Mouse (Mus musculus): Measurements from ENCODE around the gene Pcsk6. TPM values are rescaled to one million over a fixed set of nuclear protein-coding genes. Genes with fewer than 3 reads are reported as not detected.

The Pcsk6 gene
- total and polyA plus RNA-seq, 3 experiments, result 0.01 TPM; not detected in 2

DNA sequence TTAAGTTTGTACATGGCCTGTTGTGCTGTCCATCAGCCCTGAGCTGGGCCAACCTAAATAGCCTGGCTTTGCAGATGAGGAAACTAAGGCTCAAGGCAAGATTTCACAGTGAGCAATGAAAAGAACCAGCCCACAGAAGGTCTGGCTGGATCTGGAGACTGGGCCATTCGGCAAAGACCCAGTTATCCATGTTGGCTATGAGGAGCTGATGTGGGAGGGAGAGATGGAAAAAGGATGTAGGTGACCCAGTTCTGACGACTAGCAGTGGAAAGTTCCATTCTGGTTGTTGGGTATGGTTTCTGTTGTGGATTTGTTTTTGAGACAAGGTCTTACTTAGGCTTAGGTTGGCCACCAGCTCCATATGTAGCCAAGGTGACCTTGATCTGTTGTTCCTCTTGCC lies 226.5 kb downstream of the Pcsk6 start:
- Histone ChIP-seq H3K79me2 (ENCODE audit: control insufficient read depth, insufficient read depth, low read length, poor library complexity) (no peaks in the 10 kb centered on the region), H3K27ac (ENCODE audit: control insufficient read depth, low read depth, low read length) (no peak overlapping the region), H3K9me3 (replicated peaks; ENCODE audit: insufficient read depth, low read length) (no peaks in the 10 kb centered on the region), H3K4me3 (ENCODE audit: control insufficient read depth in 1 of 2, insufficient read depth in 1 of 2, low read depth in 2 of 2, low read length in 2 of 2) (no peak overlapping the region), H3K36me3 (ENCODE audit: control insufficient read depth in 1 of 2, insufficient read depth in 2 of 2, low read length in 2 of 2) (peaks cover 0 to 15% of the 10 kb centered on the region in 2 experiments; a peak in 2 of 4 replicates), H3K9ac (ENCODE audit: control insufficient read depth, low read depth, low read length, poor library complexity, severe bottlenecking) (no peak overlapping the region), H3K4me1 (ENCODE audit: control insufficient read depth in 1 of 2, insufficient read depth in 2 of 2, low read length in 2 of 2) (no peaks in the 10 kb centered on the region), H3K27me3 (ENCODE audit: control insufficient read depth in 1 of 2, insufficient read depth in 2 of 2, low read length in 2 of 2) (no peaks in the 10 kb centered on the region)
- no peak for DNase-seq (ENCODE audit: low read depth, low spot score)
- no peak for TF ChIP-seq EP300 (IDR thresholded peaks at IDR 0.05; ENCODE audit: low read depth in 1 of 2, low read length in 2 of 2)
- no peak for TF ChIP-seq GATA1 (IDR thresholded peaks at IDR 0.05; ENCODE audit: low read depth, low read length)
- TF ChIP-seq E2F4 (IDR thresholded peaks at IDR 0.05; ENCODE audit: borderline replicate concordance, low read depth, low read length), result no peak
- TF ChIP-seq MEF2A (IDR thresholded peaks at IDR 0.05; ENCODE audit: extremely low read depth, insufficient replicate concordance, low read depth, low read length, poor library complexity, severe bottlenecking), result no peak
- no peak for TF ChIP-seq TAL1 (IDR thresholded peaks at IDR 0.05; ENCODE audit: low read length)
- no peak for TF ChIP-seq POLR2AphosphoS2 (IDR thresholded peaks at IDR 0.05; ENCODE audit: low read length)
- no peak for TF ChIP-seq CTCF (IDR thresholded peaks at IDR 0.05 in 2 of 3, conservative IDR thresholded peaks at IDR 0.05 in 1 of 3; ENCODE audit: control insufficient read depth in 1 of 3, insufficient read depth in 1 of 3, low read depth in 2 of 3, low read length in 3 of 3, poor library complexity in 1 of 3, severe bottlenecking in 1 of 3)
- TF ChIP-seq POLR2AphosphoS5 (IDR thresholded peaks at IDR 0.05; ENCODE audit: borderline replicate concordance, low read depth, low read length), result no peak

DNA sequence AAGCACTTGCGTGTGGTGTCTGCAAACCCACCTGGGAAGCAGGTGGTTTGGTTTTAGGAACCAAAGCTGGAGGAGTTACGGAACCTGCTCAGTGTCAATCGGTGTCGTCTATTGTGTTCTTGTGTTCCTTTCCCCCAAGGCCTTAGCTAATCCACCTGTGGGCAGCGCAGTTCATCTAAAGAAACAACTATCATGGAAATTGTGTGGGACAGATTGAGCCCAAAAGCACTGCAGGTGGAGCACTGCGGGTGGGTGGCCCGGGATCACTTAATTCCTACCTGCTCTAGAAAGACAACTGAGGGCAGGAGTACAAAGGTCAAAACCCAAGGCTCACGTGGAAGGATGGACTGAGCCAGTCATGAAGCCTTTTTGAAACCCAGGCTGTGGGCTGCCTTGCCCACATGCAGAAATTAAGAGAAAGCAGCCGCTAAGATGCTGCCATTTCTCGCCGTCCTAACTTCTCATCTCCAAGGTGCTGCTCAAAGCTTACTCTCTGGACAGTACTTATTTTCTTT lies 229.2 kb downstream of the Pcsk6 start:
- Histone ChIP-seq H3K4me1 (ENCODE audit: control insufficient read depth in 1 of 2, insufficient read depth in 2 of 2, low read length in 2 of 2) (no peaks in the 10 kb centered on the region), H3K27me3 (ENCODE audit: control insufficient read depth in 1 of 2, insufficient read depth in 2 of 2, low read length in 2 of 2) (no peaks in the 10 kb centered on the region), H3K4me3 (ENCODE audit: control insufficient read depth in 1 of 2, insufficient read depth in 1 of 2, low read depth in 2 of 2, low read length in 2 of 2) (no peak overlapping the region), H3K36me3 (ENCODE audit: control insufficient read depth in 1 of 2, insufficient read depth in 2 of 2, low read length in 2 of 2) (peaks cover 0 to 8% of the 10 kb centered on the region in 2 experiments; a peak in 1 of 4 replicates), H3K27ac (ENCODE audit: control insufficient read depth, low read depth, low read length) (no peak overlapping the region), H3K79me2 (ENCODE audit: control insufficient read depth, insufficient read depth, low read length, poor library complexity) (no peaks in the 10 kb centered on the region), H3K9ac (ENCODE audit: control insufficient read depth, low read depth, low read length, poor library complexity, severe bottlenecking) (no peak overlapping the region), H3K9me3 (replicated peaks; ENCODE audit: insufficient read depth, low read length) (no peaks in the 10 kb centered on the region)
- no peak for TF ChIP-seq JUND (IDR thresholded peaks at IDR 0.05; ENCODE audit: low read depth, low read length)
- no peak for TF ChIP-seq ZC3H11A (IDR thresholded peaks at IDR 0.05; ENCODE audit: low read depth, low read length)
- no peak for TF ChIP-seq TBP (IDR thresholded peaks at IDR 0.05; ENCODE audit: low read depth, low read length)
- no peak for TF ChIP-seq GATA1 (IDR thresholded peaks at IDR 0.05; ENCODE audit: low read depth, low read length)
- no peak for TF ChIP-seq MYC (IDR thresholded peaks at IDR 0.05; ENCODE audit: low read depth, low read length)
- no peak for TF ChIP-seq MAX (IDR thresholded peaks at IDR 0.05; ENCODE audit: low read length)
- TF ChIP-seq POLR2AphosphoS2 (IDR thresholded peaks at IDR 0.05; ENCODE audit: low read length), result no peak
- no peak for TF ChIP-seq ELF1 (IDR thresholded peaks at IDR 0.05; ENCODE audit: low read depth, low read length)
- TF ChIP-seq MAZ (IDR thresholded peaks at IDR 0.05; ENCODE audit: low read depth, low read length), result no peak
- TF ChIP-seq NELFE (IDR thresholded peaks at IDR 0.05; ENCODE audit: low read depth, low read length), result no peak
- TF ChIP-seq KAT2A (conservative IDR thresholded peaks at IDR 0.05; ENCODE audit: low read depth, low read length), result no peak
- no peak for TF ChIP-seq CHD1 (IDR thresholded peaks at IDR 0.05; ENCODE audit: low read depth, low read length)
- no peak for TF ChIP-seq ZNF384 (IDR thresholded peaks at IDR 0.05; ENCODE audit: low read depth, low read length)
- TF ChIP-seq USF1 (IDR thresholded peaks at IDR 0.05; ENCODE audit: low read depth, low read length), result no peak
- TF ChIP-seq BHLHE40 (IDR thresholded peaks at IDR 0.05; ENCODE audit: borderline replicate concordance, low read depth, low read length), result no peak
- TF ChIP-seq CHD2 (IDR thresholded peaks at IDR 0.05; ENCODE audit: low read length), result no peak
- TF ChIP-seq RCOR1 (IDR thresholded peaks at IDR 0.05; ENCODE audit: low read depth, low read length), result no peak
- DNase-seq (ENCODE audit: low read depth, low spot score), result no peak
